Mouse (Mus musculus) mature B cell (primary cell): ENCODE data around the gene Padi2.

Experiments
- in situ Hi-C: fragments of 300-500 bp; cut with MboI; formaldehyde crosslinking; loops from 2 replicates; pipeline ENCODE4 v1.14.3; 2019

The Padi2 gene

DNA sequence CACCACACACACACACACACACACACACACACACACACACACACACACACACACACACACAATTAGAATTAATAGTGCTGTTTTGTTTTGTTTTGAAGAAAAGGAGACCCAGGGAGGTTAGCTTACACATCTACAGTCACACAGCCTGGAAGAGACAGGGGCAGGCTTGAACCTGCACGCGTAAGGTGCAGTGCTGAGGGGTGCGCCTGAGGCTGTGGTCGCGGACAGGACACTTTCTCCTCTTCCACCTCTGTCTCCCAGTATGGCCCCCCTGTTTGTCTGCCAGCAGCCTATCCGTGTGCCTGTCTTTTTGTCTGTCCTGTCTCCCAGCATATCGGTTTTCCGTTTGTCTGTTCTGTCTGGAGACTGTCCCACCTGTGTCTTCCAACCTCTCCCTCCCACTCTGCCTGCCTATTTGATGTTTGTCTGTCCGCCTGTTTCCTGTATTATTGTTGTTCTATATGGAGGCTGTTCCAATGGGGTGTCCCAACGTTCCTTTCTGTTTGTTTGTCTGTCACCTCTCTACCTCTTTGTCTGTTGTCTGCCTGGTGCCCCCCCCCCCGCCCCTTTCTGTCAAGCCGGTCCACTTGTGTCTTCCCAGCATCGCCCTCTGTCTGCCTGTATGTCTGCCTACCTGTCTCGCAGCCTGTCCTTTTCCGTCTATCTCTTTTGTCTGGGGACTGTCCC, 80.0 kb downstream of the Padi2 start:
- in situ Hi-C loops = no loop called here

- in situ Hi-C loops = no loop called here
Measured at GRCm38 (mm10) chr4:140986711-140987395, 80.7 kb downstream of the Padi2 start, which contains the start of gene Atp13a2. Gene Atp13a2 (plus strand): TSS chr4:140986873.

GRCm38 (mm10) chr4:140987476-140987875, 81.3 kb downstream of the Padi2 start:
- in situ Hi-C loops = no loop called here

GRCm38 (mm10) chr4:140988706-140989290, 82.7 kb downstream of the Padi2 start:
- in situ Hi-C loops = no loop called here

DNA sequence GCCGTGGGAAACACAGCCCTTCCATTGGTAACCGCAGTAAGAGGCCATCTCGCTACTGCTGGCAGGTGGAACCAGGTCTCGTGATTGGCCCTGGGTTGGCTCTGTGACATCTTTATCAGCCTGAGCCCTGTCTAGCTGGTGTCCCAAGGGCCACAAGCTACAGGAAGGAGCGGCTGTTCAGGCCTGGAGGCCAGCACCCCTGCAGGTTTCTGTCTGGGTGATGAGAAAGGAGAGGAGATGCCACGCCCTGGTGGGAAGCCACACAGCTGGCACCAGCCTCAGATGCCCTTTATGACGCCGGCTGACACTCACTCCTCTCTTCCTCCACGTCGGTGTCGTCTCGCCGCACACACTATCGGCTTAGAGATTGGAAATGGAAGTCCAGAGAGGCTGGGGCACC, 83.3 kb downstream of the Padi2 start:
- in situ Hi-C loops = no loop called here

- in situ Hi-C loops = no loop called here
Measured at GRCm38 (mm10) chr4:140992215-140992614, 86.1 kb downstream of the Padi2 start.

- in situ Hi-C loops = no loop called here
Measured at GRCm38 (mm10) chr4:140993846-140994245, 87.7 kb downstream of the Padi2 start.

DNA sequence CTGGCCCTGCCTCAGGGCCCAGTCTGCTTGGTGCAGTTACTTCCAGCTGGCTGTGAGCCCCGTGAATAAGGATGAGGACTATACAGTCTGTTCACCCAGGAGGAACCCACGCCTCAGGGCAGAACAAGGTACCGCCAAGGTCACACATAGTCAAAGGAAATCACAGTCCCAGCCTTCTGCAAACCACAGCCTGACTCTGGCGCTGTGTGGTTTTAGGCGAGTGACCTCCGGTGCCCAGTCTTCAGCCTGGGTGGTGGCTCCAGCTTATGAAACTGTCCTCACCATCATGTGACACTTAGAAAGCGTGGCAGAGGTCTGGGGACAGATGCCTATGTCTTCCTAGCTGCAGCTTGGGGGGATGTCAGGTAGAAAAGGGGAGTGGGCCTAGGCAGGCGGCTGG, 89.7 kb downstream of the Padi2 start:
- in situ Hi-C loops = no loop called here

DNA sequence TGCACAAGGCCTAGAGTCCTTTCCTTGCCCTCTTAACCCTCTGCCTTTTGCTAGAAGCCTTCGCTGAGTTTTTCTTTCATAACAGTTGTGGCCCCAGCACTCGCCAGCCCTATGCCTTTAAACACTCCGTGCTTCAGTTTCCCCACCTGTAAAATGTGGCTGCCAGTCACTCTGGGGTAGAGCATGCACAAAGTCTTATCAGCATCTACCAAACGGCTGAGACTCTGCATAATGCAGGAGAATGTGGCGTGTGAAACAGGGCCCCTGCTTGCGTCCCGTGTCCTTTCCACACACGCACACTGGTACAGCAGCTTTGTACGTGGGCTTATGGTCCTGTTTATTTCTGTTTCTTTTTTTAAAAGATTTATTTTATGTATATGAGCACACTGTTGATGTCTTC, 90.7 kb downstream of the Padi2 start:
- in situ Hi-C loops = no loop called here
